Mouse (Mus musculus) thymus, postnatal 10 days (tissue): ENCODE measurements around the gene Espnl.
A peak's percentile ranks its signal among the peaks of the same experiment; 100 is the strongest.

Experiments used
- DNase-seq, 2 experiments: peaks; one replicate each; pipeline ENCODE4 v3.0.0; 2021; ENCODE audit warnings: low spot score in 2 of 2

The Espnl gene

DNA sequence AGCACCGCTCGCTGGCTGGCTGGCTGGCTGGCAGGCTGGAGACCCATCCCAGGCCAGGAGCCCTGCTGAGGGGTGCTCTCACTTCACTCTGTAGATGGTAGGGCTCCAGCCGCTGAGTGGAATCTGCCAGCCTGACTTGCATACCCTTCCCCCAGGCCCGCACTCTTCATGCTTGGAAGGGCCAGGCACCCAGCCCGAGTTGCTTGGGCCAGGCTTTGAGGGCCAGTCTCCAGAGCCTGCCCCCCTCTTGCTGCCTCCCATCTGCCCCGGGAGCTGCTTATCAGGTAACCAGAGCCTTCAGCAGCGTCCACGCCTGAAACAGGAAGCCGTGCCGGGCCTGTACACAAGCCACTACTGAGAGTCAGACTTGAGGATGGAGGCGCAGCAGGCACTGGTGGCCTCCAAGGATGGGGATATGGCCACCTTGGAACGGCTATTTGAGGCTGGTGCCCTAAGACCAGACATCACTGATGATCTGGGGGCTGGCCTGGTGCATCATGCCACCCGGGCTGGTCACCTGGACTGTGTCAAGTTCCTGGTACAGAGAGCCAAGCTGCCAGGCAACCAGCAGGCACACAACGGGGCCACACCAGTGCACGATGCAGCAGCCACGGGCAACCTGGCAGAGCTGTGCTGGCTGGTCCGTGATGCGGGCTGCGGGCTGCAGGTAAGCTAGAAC, at the start of gene Espnl:
Gene Espnl, plus strand, starts transcription at position 316 of the 679 bp plus-strand sequence.
- no peak for DNase-seq

DNA sequence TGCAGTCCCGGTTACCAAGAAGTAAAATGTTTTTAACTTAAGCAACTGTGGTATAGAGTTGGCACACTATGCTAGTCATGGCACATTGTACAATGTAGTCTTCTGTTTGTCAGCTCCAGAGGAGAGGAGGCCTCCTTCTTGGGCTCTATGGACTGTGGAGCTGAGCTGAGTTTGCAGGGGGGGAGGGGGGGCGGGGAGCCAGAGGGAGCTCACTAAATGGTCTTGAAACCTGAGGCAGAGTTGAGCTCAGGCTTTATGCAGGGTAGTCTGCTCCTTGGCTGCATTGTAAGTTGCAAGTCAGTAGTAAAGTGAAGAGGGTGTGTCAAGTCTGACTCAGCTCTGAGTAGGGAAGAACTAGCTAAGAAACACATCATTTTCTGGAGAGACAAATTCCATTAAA, 49.6 kb upstream of the Espnl start:
- no peak for DNase-seq

DNA sequence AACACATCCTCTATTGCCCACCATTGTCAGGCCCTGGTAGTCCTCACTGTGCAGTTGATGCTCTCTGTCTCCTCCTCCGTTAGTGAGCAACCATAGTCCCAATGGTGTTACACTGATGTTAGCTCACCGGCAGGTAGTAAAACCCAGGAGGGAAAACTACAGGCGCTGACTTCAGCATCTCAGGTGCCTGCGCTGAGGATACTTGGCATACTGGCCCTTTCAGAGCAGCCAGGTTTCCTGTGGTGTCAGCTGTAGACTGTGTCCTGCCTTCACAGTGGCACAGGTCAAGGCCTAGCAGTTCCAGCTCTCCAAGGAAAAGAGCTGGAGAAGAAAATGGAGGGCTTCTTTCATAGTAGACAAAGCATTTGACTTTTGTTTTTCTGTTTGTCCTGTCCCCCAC, 45.3 kb upstream of the Espnl start:
- no peak for DNase-seq

DNA sequence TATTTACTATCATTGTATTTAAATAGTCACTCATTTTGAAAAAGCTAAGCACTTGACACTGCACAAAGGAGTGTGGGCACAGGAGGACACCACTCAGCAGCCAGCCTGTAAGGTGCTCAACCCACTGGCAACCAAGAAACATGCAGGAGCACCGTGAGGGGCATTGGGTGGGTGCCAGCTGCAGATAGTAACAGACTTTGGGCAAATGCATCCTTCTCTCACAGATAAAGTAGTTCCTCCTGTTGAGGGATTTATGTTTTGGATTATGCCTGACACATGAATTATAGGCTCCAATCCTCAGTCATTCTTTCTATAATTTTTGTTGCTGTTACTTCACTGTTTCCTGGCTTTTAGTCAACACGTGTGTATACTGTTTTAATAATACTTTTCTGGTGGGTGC, 44.4 kb upstream of the Espnl start:
- no peak for DNase-seq

DNA sequence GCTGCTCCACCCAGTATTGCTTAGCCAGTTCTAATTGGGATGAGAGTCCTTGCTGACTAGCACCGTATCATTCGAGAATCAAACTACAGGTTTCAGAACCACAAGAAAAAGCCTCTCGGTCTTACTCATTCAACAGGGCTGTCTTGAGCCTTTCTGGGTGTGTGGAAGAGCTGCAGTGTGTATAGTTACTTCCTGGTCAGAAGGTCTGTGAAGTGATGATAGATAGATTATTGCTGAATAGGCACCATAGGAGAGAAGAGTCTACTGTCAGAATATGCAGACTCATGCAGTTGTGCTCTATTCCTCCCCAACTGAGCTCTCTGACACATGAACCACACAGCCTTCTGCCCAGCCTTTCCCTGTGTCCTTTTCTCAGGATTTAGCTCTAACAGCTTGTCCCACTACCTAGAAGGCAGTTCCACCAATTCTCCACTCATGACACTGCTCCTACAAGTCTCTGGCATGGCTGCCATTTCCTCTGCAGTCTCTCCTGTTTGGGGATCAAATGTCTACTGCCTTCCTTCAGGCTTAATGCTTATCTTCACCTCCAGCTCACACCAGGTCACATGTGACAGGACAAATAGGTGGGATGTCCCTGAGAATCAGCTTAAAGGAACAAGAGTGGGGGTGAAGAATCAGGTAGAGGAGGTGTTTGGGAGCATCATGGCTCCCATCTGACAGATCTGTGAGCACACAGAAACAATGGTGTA, 43.3 kb upstream of the Espnl start:
- DNase-seq: no peak

- DNase-seq: no peak
Observed at GRCm38 (mm10) chr1:91279126-91279525, 42.7 kb upstream of the Espnl start.

DNA sequence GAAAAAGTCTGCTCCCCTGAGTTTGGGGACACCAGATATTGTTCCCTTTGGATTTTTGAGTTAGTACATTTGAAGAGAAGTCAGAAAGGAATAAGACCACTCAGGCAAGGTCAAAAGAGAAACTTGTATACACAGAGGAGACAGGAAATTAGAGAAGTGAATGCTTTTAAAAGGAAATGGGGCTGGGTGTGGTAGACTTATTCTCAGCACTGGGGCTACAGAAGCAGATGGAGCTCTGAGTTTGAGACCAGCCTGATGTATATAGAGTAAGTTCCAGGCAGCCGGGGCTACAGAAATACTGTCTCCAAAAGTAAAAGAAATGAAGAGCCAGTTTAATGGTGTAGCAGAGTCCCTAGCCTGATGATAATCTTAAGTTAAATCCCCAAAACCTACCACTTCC, 39.3 kb upstream of the Espnl start:
- no peak for DNase-seq

DNA sequence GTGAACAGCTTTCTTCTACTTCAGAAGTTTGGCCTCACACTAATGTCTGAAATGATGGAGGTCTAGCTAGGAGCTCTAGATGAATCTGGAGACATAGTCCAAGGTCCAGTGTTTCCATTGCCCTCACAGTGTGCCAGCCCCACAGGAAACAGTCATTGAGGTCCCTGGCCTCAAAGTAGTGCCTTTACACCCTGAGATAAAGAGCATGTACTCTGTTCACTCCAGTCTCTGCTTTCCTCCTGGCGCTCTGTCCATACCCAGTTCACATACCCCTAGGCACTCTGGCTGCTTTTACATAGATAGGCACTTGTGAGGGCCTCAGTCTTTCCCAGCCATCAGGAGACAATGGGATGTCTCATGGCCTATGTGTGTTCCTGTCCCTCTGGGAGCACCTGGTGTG, 32.5 kb upstream of the Espnl start:
- DNase-seq: no peak

DNA sequence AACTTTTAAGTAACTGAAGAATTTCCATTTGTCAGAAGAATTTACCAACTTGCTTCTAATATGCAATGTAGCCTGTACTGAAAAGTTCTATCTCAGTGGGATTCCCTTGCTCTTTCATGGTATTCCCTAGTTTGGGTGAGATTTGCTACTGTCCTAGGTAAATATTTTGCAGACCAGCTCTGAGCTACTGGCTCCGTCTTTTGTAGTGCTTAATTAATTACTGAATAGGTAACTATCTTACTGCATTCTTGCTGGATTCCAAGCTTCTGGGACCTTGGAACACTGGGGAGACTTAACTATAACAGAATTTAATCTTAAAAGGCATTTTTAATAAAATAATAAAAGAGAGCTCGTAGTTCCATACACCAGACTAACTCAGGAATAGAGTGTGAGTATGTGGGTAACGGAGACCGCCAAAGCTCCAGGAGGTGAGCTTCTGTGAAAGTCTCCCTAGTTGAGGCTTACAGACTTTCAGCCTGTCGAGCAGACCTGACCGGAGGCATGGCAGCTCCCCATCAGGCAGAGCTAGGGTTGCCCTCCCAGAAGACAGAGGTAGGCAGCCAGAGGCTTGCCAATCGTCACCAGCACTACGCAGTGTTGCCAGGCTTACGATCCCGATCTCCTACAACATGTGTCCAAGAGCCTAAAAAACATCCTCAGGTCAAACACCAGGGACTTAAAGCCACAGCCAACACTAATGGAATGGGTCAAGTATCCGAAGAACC, 29.6 kb upstream of the Espnl start:
- DNase-seq: no peak

GRCm38 (mm10) chr1:91295544-91295943, 26.3 kb upstream of the Espnl start:
- DNase-seq: no peak

DNA sequence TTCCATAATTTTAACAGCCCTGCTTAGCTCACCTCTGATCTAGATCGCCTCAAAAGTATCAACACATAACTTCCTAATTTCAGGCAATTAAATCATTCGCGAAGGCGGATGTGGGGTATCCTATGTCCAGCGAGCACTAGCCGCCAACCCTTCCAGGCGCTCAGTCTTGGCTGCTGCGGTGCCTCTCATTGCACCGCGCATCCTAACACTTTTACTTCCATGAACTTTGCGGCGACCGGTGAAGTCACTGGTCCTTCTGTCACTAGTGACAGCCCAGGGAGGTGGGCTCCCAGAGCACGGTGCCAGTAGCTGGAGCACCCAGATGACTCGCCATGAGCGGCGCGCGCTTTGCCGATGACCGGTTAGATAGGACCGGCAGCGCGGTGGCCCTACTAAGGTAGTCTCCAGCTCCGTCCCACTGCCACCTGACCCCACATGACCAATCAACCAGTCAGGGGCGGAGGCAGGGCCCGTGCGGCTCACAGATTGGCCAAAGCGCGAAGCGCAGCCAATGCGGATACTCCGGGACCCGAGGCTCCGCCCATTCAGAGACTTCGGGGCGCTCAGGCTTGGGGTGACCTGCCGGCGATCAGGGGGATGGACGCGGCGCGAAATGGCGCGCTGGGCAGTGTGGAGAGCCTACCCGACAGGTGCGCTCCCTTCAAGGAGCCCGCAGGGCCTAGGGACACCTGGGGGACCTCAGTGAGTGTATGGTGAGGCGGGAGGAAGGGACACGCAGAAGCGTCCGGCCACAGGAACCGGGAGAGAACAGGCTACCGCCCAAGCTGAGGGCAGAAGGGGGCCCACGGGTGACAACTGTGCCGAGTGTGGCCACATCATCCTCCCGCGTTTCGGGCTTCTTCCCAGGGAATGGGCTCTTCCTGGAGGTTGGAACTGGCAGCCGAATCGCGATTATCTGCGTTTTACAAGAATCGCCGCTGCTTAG, 23.8 kb upstream of the Espnl start, which contains the start of gene Scly:
Gene Scly, plus strand, starts transcription at position 540 of the 946 bp plus-strand sequence.
- DNase-seq: peak; percentile 88

DNA sequence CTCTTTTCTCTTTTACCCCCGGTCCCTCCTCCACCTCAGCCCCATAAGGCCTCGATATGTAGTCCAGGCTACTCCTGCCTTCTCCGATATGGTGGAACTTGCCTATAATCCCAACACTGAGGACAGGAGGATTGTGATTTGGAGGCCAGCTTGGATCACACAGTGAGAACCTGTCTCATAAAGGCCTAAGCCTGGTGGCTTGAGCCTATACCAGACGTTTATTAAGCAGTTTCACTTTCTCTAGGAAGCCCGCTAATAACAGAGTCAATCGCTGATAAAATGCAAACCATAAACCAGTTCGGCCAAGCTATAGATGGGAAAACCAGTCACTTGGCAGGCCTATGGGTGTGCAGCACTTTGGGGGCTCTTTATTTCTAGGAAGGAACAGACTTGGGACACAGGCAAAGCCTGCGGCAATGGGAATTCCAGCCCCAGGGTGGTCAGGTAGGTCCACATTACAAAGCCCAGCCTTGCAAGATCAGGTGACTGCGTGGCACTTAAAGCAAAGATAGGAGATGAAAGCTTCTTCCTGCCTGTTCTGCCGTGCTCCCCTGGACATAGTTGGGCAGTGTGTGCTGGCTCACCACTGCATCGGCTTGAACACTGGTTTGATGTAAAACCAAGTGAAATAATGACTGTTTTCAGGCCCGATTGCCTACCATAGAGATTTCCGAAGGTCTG, 22.7 kb upstream of the Espnl start:
- no peak for DNase-seq

DNA sequence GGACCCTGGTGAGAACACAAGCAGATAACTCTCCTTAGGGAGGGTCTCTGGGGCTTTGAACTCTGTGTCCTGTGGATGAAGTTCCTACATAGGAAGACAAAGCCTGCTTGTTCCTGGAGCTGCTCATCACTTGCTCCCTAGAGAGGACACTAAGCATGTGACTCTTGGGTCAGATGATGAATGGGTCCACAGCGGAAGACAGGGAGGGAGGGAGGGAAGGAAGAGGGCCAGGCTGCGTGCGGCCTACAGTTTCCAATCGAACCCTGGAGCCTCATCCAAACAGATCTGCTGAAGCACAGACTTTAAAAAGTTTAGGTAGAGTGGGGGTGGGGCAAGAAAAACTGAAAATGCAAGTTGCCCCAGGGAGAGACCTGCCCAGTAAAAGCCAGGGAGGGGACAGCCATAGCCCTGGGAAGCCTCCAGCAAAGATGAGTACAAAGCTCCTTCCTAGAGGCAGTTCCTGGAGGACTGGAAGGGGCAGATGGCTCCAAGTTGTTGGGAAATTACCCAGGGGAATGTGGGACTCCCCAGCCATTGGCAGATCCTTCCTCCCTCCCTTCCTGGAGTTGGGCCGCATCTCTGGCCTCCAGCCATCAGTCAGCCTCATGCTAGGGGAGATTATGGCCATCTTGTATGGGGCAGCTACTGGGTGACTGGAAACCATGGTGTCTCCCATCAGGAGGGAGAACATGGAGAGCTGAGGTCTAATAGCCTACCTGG, 22.0 kb upstream of the Espnl start:
- DNase-seq: no peak

DNA sequence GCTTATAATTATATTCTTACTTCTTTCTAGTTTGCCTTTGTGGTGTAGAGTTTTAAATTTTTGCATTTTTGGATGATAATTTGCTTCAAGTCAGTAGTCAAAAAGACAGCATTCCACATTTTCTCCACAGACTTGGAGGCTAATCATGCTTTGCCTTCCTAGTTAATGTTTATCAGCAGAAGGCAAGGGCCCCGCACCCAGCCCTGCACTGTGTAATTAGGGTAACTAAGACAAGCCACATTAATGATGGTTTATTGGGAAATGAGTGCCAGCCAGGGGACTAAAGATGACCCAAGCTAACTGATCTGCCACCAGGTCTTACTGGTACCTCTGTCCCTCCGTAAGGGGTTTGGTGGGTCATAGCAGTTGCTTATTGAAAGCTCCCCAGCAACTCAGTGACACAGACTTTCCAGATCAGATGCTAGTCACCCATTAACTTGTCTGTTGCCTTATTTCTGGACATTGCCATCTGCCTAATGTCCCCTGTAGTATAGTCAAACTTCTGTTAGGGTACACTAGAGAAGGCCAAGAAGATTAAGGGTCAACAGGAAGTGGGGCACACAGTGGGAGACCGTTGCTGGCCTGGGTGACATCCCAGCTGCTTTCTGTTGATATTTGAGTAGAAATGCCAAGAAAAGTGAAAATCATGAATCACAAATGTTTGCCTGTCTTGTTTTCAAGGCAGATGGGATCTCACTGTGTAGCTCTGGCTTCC, 20.5 kb upstream of the Espnl start:
- no peak for DNase-seq

DNA sequence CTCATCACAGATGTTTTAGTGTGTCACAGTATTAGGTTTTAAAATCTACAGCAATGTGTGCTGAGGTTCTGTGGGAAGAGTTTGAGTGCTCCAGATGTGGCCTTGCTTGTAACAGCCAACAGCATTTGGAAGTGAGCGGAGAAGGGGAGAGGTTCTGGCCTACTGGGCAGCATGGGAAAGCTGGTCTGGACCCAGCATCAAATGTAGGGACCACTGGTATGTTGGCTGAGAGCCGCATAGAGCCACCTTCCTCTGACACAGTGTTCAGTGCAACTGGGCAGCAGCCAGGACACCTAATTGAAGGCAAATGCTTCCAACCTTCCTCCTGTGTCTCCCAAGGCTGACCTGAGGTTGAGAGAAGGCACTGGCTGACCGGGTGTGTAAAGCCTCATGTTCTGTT, 19.9 kb upstream of the Espnl start:
- no peak for DNase-seq

DNA sequence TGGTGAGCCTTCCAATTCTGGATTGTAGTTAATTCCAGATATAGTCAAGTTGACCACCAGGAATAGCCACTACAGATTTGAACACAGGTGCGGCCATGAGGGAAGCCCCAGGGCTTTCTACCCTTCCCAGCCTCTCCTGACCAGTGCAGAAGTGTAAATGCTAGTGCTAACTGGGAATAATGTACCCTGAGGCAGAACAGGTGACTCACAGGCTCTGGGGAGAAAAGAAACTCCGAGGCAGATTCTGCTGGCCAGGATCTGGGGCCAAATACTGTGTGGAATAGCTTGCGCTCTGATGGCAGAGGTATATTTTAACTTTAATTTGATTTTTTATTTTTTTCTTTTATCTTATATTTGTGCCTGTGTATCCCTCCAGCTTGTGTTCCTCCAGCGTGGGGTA, 17.3 kb upstream of the Espnl start:
- no peak for DNase-seq

GRCm38 (mm10) chr1:91309366-91310085, 12.3 kb upstream of the Espnl start:
- DNase-seq: no peak

- DNase-seq: no peak
Observed at GRCm38 (mm10) chr1:91312273-91312672, 9.6 kb upstream of the Espnl start.

GRCm38 (mm10) chr1:91313251-91313650, 8.6 kb upstream of the Espnl start:
- DNase-seq: no peak
